Mouse (Mus musculus): ENCODE data around the gene Atrnl1.

GRCm38 (mm10) chr19:58123620-58124019 is 512.8 kb downstream of the Atrnl1 start:
- TF ChIP-seq CTCF (IDR thresholded peaks at IDR 0.05; ENCODE audit: control insufficient read depth, insufficient read depth, low read length) = no peak
- no peak for TF ChIP-seq POLR2A (IDR thresholded peaks at IDR 0.05; ENCODE audit: borderline replicate concordance, control insufficient read depth, low read depth, low read length)

Data from bone marrow, adult 2 months (tissue).